Mouse (Mus musculus): ENCODE measurements around the gene 1810049J17Rik.

- TF ChIP-seq CTCF (IDR thresholded peaks at IDR 0.05; ENCODE audit: control insufficient read depth, insufficient read depth, insufficient replicate concordance, low read depth, low read length) (no peak), POLR2A (IDR thresholded peaks at IDR 0.05; ENCODE audit: control insufficient read depth, low read depth, low read length) (no peak)
These were observed 15.3 kb downstream of the 1810049J17Rik start for GRCm38 (mm10) chr15:12306188-12307071.

Data from testis, adult 2 months (tissue).